Mouse (Mus musculus): ENCODE measurements at regions not wholly inside any gene's neighbourhood (a gene's known extent, or its start where the extent isn't known, plus 50 kb on each side); places are given as distances from the start of the nearest gene placed in this dataset.

- Histone ChIP-seq H3K27ac (no peak overlapping the region), H3K9me3 (replicated peaks) (peaks cover 6% of the 10 kb centered on the region; the same call in 1 of the 2 replicates), H3K27me3 (replicated peaks) (no peaks in the 10 kb centered on the region), H3K4me3 (no peak overlapping the region), H3K36me3 (no peaks in the 10 kb centered on the region), H3K4me1 (no peaks in the 10 kb centered on the region), H3K9ac (no peak overlapping the region), H3K4me2 (no peak overlapping the region)
- ATAC-seq = no peak
- 52% methylated on average over 3 of the region's 3 CpGs for WGBS (ENCODE audit: insufficient replicate concordance)
Observed at GRCm38 (mm10) chr12:21519058-21519457, 101.6 kb upstream of the Ywhaq start.

GRCm38 (mm10) chr12:21512736-21513135 lies 95.3 kb upstream of the Ywhaq start:
- WGBS (ENCODE audit: insufficient replicate concordance) = 64% methylated on average over 2 of the region's 2 CpGs
- H3K27me3 ChIP-seq (replicated peaks) = no peaks in the 10 kb centered on the region
- no peak overlapping the region for H3K4me3 ChIP-seq
- no peak for ATAC-seq
- no peak overlapping the region for H3K27ac ChIP-seq
- no peaks in the 10 kb centered on the region for H3K4me1 ChIP-seq
- no peak overlapping the region for H3K4me2 ChIP-seq
- peaks cover 5% of the 10 kb centered on the region; the same call in 1 of the 2 replicates for H3K9me3 ChIP-seq (replicated peaks)
- no peaks in the 10 kb centered on the region for H3K36me3 ChIP-seq
- no peak overlapping the region for H3K9ac ChIP-seq

GRCm38 (mm10) chr12:21511043-21511665 lies 93.7 kb upstream of the Ywhaq start:
- no peak for ATAC-seq
- H3K27me3 ChIP-seq (replicated peaks) = no peaks in the 10 kb centered on the region
- no peak overlapping the region for H3K4me2 ChIP-seq
- WGBS (ENCODE audit: insufficient replicate concordance) = 61% methylated on average over 8 of the region's 8 CpGs
- H3K4me3 ChIP-seq = no peak overlapping the region
- H3K36me3 ChIP-seq = no peaks in the 10 kb centered on the region
- H3K9me3 ChIP-seq (replicated peaks) = no peaks in the 10 kb centered on the region
- H3K4me1 ChIP-seq = no peaks in the 10 kb centered on the region
- H3K27ac ChIP-seq = no peak overlapping the region
- H3K9ac ChIP-seq = no peak overlapping the region

- Histone ChIP-seq H3K4me1 (no peaks in the 10 kb centered on the region), H3K9ac (no peak overlapping the region), H3K27me3 (replicated peaks) (no peaks in the 10 kb centered on the region), H3K9me3 (replicated peaks) (no peaks in the 10 kb centered on the region), H3K4me3 (no peak overlapping the region), H3K27ac (no peak overlapping the region), H3K36me3 (no peaks in the 10 kb centered on the region), H3K4me2 (no peak overlapping the region)
- ATAC-seq = no peak
- WGBS (ENCODE audit: insufficient replicate concordance) = 19% methylated on average over 1 of the region's 1 CpGs
Observed at GRCm38 (mm10) chr12:21507080-21507479, 89.6 kb upstream of the Ywhaq start.

- Histone ChIP-seq H3K4me3 (no peak overlapping the region), H3K4me1 (no peaks in the 10 kb centered on the region), H3K27ac (no peak overlapping the region), H3K4me2 (no peak overlapping the region), H3K9ac (no peak overlapping the region), H3K36me3 (no peaks in the 10 kb centered on the region), H3K27me3 (replicated peaks) (no peaks in the 10 kb centered on the region), H3K9me3 (replicated peaks) (no peaks in the 10 kb centered on the region)
- 59% methylated on average over 6 of the region's 6 CpGs for WGBS (ENCODE audit: insufficient replicate concordance)
- ATAC-seq = no peak
Observed at GRCm38 (mm10) chr12:21505731-21506368, 88.4 kb upstream of the Ywhaq start.

- Histone ChIP-seq H3K27ac (no peak overlapping the region), H3K4me3 (no peak overlapping the region), H3K4me2 (no peak overlapping the region), H3K27me3 (replicated peaks) (no peaks in the 10 kb centered on the region), H3K9ac (no peak overlapping the region), H3K36me3 (no peaks in the 10 kb centered on the region), H3K9me3 (replicated peaks) (no peaks in the 10 kb centered on the region), H3K4me1 (no peaks in the 10 kb centered on the region)
- no peak; the same call in 1 of the 2 replicates for ATAC-seq
- WGBS (ENCODE audit: insufficient replicate concordance) = 71% methylated on average over 4 of the region's 4 CpGs
Observed at GRCm38 (mm10) chr12:21503250-21503649, 85.8 kb upstream of the Ywhaq start.

GRCm38 (mm10) chr12:21496974-21497373 lies 79.5 kb upstream of the Ywhaq start:
- no peak overlapping the region for H3K4me3 ChIP-seq
- no peaks in the 10 kb centered on the region for H3K9me3 ChIP-seq (replicated peaks)
- H3K36me3 ChIP-seq = no peaks in the 10 kb centered on the region
- no peak for ATAC-seq
- no peaks in the 10 kb centered on the region for H3K27me3 ChIP-seq (replicated peaks)
- H3K27ac ChIP-seq = no peak overlapping the region
- no peak overlapping the region for H3K9ac ChIP-seq
- H3K4me2 ChIP-seq = no peak overlapping the region
- 75% methylated on average over 5 of the region's 5 CpGs for WGBS (ENCODE audit: insufficient replicate concordance)
- H3K4me1 ChIP-seq = no peaks in the 10 kb centered on the region

- Histone ChIP-seq H3K9me3 (replicated peaks) (no peaks in the 10 kb centered on the region), H3K36me3 (no peaks in the 10 kb centered on the region), H3K4me1 (no peaks in the 10 kb centered on the region), H3K27ac (no peak overlapping the region), H3K9ac (no peak overlapping the region), H3K4me3 (no peak overlapping the region), H3K27me3 (replicated peaks) (no peaks in the 10 kb centered on the region), H3K4me2 (no peak overlapping the region)
- no peak for ATAC-seq
- WGBS (ENCODE audit: insufficient replicate concordance) = 66% methylated on average over 6 of the region's 6 CpGs
Observed at GRCm38 (mm10) chr12:21495511-21495910, 78.1 kb upstream of the Ywhaq start.

- Histone ChIP-seq H3K4me2 (no peak overlapping the region), H3K9me3 (replicated peaks) (no peaks in the 10 kb centered on the region), H3K27me3 (replicated peaks) (no peaks in the 10 kb centered on the region), H3K9ac (no peak overlapping the region), H3K4me1 (no peaks in the 10 kb centered on the region), H3K27ac (no peak overlapping the region), H3K36me3 (no peaks in the 10 kb centered on the region), H3K4me3 (no peak overlapping the region)
- WGBS (ENCODE audit: insufficient replicate concordance) = 52% methylated on average over 3 of the region's 3 CpGs
- no peak for ATAC-seq
Observed at GRCm38 (mm10) chr12:21493471-21493870, 76.0 kb upstream of the Ywhaq start.

GRCm38 (mm10) chr12:21492549-21493291 lies 75.3 kb upstream of the Ywhaq start:
- Histone ChIP-seq H3K36me3 (no peaks in the 10 kb centered on the region), H3K9ac (no peak overlapping the region), H3K27ac (no peak overlapping the region), H3K9me3 (replicated peaks) (no peaks in the 10 kb centered on the region), H3K4me1 (no peaks in the 10 kb centered on the region), H3K4me3 (no peak overlapping the region), H3K4me2 (no peak overlapping the region), H3K27me3 (replicated peaks) (no peaks in the 10 kb centered on the region)
- 59% methylated on average over 8 of the region's 8 CpGs for WGBS (ENCODE audit: insufficient replicate concordance)
- ATAC-seq = no peak

GRCm38 (mm10) chr12:21481644-21482043 lies 64.2 kb upstream of the Ywhaq start:
- H3K9ac ChIP-seq = no peak overlapping the region
- WGBS (ENCODE audit: insufficient replicate concordance) = 59% methylated on average over 2 of the region's 2 CpGs
- no peaks in the 10 kb centered on the region for H3K36me3 ChIP-seq
- no peak overlapping the region for H3K4me2 ChIP-seq
- no peaks in the 10 kb centered on the region for H3K9me3 ChIP-seq (replicated peaks)
- no peak overlapping the region for H3K4me3 ChIP-seq
- no peak overlapping the region for H3K27ac ChIP-seq
- ATAC-seq = no peak
- no peaks in the 10 kb centered on the region for H3K4me1 ChIP-seq
- H3K27me3 ChIP-seq (replicated peaks) = no peaks in the 10 kb centered on the region

- Histone ChIP-seq H3K27me3 (replicated peaks) (no peaks in the 10 kb centered on the region), H3K36me3 (no peaks in the 10 kb centered on the region), H3K9ac (no peak overlapping the region), H3K9me3 (replicated peaks) (no peaks in the 10 kb centered on the region), H3K4me2 (no peak overlapping the region), H3K4me3 (no peak overlapping the region), H3K4me1 (no peaks in the 10 kb centered on the region), H3K27ac (no peak overlapping the region)
- 45% methylated on average over 2 of the region's 2 CpGs for WGBS (ENCODE audit: insufficient replicate concordance)
- ATAC-seq = no peak
Observed at GRCm38 (mm10) chr12:21480226-21480625, 62.8 kb upstream of the Ywhaq start.

Measured in liver, embryonic 12.5 days (tissue).